Mouse (Mus musculus) intestine, embryonic 16.5 days (tissue): ENCODE data around the gene Rrp7a. TPM values are rescaled to one million over a fixed set of nuclear protein-coding genes. Genes with fewer than 3 reads are reported as not detected.

ENCODE experiments used
- ATAC-seq: fragments of 200-750 bp; cut with Nextera tagmentation; 2 replicates; pipeline ENCODE4 v1.8.0; 2017; ENCODE audit warnings: moderate TSS enrichment, moderate library complexity
- H3K27ac ChIP-seq: fragments of 300-500 bp; sonication (generic); 2 replicates; pipeline ENCODE4 v1.5.1; 2014; ENCODE audit warnings: mild to moderate bottlenecking, low read length
- H3K27me3 ChIP-seq: fragments of 300-500 bp; sonication (generic); replicated peaks from 2 replicates; pipeline ENCODE4 v1.6.1; 2014; ENCODE audit warnings: low read length, control low read depth, mixed read lengths; ENCODE audit not compliant: control insufficient read depth, insufficient read depth
- H3K36me3 ChIP-seq: fragments of 300-500 bp; sonication (generic); 2 replicates; pipeline ENCODE4 v1.6.1; 2014; ENCODE audit warnings: low read length, control low read depth; ENCODE audit not compliant: control insufficient read depth, insufficient read depth
- H3K4me1 ChIP-seq: fragments of 300-500 bp; sonication (generic); 2 replicates; pipeline ENCODE4 v1.6.1; 2014; ENCODE audit warnings: low read length, control low read depth, mixed read lengths; ENCODE audit not compliant: control insufficient read depth, insufficient read depth
- H3K4me2 ChIP-seq: fragments of 300-500 bp; sonication (generic); 2 replicates; pipeline ENCODE4 v1.6.1; 2014; ENCODE audit warnings: low read depth, low read length, control low read depth
- H3K4me3 ChIP-seq: fragments of 300-500 bp; sonication (generic); 2 replicates; pipeline ENCODE4 v1.5.1; 2014; ENCODE audit warnings: mild to moderate bottlenecking, low read length
- H3K9ac ChIP-seq: fragments of 300-500 bp; sonication (generic); 2 replicates; pipeline ENCODE4 v1.6.1; 2014; ENCODE audit warnings: low read depth, low read length
- H3K9me3 ChIP-seq: fragments of 300-500 bp; sonication (generic); 2 replicates; pipeline ENCODE4 v1.6.1; 2016; ENCODE audit warnings: low read length, control low read depth; ENCODE audit not compliant: control insufficient read depth
- WGBS: fragments of 180-500 bp; shearing (Covaris S2); extraction: QIAGEN DNeasy Blood & Tissue Kit; methylation state at CpG from one replicate; pipeline ENCODE4 v1.1.7; 2014; 5-methylcytosine and 5-hydroxymethylcytosine counted together
- polyA plus RNA-seq: library from polyadenylated mRNA; unstranded; fragments of >200 nt; fragmentation: Nextera tagmentation; extraction: Ambion mirVana; gene quantifications from 2 replicates; pipeline ENCODE4 v1.2.1, GENCODE M21; 2015

The Rrp7a gene
- polyA plus RNA-seq, 1 experiment from 2014 or later: 75.4 TPM

- H3K4me2 ChIP-seq: no peak overlapping the region
- no peak overlapping the region for H3K4me3 ChIP-seq
- no peak overlapping the region for H3K27ac ChIP-seq
- H3K27me3 ChIP-seq: no peaks in the 10 kb centered on the region
- no peak overlapping the region for H3K9ac ChIP-seq
- WGBS: 36% methylated on average over 7 of the region's 7 CpGs
- peaks cover 13% of the 10 kb centered on the region for H3K4me1 ChIP-seq
- ATAC-seq: no peak
- H3K9me3 ChIP-seq: no peaks in the 10 kb centered on the region
- H3K36me3 ChIP-seq: no peaks in the 10 kb centered on the region
These were observed 36.7 kb downstream of the Rrp7a start for GRCm38 (mm10) chr15:83085901-83086300.

DNA sequence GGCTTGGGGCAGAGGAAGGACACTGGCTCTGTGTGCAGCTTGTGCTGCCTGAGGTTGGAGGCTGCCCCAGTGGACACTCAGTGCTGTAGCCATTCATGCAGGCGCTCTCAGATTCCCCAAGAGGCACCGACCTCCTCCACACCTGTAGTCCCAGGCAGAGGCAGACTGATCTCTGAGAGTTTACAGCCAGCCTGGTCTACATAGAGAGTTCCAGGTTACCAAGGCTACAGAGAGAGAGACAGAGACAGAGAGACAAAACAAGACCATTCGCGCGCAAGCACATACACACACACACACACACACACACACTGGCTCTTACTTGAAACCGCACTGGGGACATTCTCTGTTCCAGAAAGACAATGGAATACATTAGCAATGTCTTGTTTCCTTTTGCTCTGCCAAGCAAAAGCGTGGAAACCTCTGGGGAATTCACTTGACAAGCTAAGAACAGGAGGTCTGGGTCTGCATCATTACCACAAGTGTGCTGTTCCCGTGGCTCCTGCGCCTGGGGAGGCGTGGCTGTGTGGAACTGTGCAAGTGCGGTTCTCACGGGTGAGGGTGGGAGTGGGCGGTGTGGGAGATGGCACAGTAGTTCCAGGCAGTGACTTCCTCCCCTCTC, 38.5 kb downstream of the Rrp7a start:
- H3K4me2 ChIP-seq: no peak overlapping the region
- no peak overlapping the region for H3K27ac ChIP-seq
- H3K27me3 ChIP-seq: no peaks in the 10 kb centered on the region
- H3K9me3 ChIP-seq: no peaks in the 10 kb centered on the region
- H3K4me3 ChIP-seq: no peak overlapping the region
- no peaks in the 10 kb centered on the region for H3K36me3 ChIP-seq
- ATAC-seq: no peak
- H3K9ac ChIP-seq: no peak overlapping the region
- 57% methylated on average over 13 of the region's 13 CpGs for WGBS
- peaks cover 8% of the 10 kb centered on the region for H3K4me1 ChIP-seq

DNA sequence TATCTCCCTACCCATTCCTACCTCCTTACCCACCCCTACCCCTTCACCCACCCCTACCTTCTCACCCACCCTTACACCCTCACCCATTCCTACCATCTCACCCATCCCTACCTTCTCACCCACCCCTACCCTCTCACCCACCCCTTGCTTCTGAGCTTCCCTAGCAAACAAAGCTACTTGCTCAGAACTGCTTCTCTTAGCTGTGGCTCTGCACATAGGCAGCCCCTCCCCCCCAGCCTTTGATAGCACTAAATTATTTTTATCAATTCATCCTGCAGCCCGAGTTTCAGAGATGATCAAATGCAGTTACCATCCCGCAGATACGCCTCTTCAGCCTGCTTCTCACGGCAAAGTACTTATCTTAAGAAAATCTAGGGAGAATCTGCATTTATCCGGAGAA, 39.1 kb downstream of the Rrp7a start:
- no peak for ATAC-seq
- 69% methylated on average over 5 of the region's 5 CpGs for WGBS
- no peaks in the 10 kb centered on the region for H3K9me3 ChIP-seq

DNA sequence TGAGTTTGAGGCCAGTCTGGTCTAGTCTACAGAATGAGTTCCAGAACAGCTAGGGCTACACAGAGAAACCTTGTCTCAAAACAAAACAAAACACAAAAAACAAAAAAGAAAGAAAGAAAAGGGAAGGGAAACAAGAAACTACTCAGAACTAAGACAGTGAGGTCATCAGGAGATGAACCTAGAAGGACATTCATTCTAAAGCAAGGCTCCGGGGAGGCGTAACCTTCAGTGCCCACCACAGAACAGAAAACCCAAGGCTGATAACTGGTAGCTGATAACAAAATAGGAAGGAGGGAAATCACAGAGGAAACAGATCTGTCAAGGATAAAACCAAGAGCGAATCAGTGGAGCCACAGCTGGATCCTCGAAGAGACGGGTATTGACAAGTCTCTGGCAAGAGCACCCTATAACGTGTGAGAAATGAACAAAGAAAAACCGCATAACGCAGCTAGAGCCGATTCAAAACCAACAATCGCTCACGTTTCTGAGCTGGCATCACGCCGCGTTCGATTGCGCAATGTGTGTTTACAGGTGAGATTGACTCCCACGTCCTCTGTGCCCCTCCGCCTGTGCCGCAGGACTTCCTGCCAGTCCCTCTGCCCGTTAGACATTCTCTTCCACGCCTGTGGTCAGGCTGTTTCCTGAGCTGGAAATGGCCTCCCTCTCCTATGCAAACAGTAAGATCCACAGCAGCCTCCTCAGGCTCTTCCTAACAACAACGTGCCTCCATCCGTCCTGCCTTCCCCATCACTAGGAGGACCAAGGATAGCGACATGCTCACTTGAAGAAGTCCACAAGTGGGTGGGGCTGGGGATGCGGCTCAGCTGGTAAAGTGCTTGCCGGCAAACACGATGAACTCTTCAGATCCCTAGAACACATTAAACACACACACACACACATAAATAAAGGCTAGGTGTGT, 46.7 kb downstream of the Rrp7a start:
- WGBS: 50% methylated on average over 27 of the region's 27 CpGs
- no peak for ATAC-seq
- H3K4me3 ChIP-seq: no peak overlapping the region
- H3K27me3 ChIP-seq: no peaks in the 10 kb centered on the region; the same call in 1 of the 2 replicates
- no peaks in the 10 kb centered on the region for H3K4me1 ChIP-seq
- no peaks in the 10 kb centered on the region for H3K9me3 ChIP-seq
- no peaks in the 10 kb centered on the region for H3K36me3 ChIP-seq
- H3K4me2 ChIP-seq: no peak overlapping the region
- no peak overlapping the region for H3K27ac ChIP-seq
- H3K9ac ChIP-seq: no peak overlapping the region

More for the DNA sequence above, 39.1 kb downstream of the Rrp7a start:
- no peaks in the 10 kb centered on the region for H3K27me3 ChIP-seq
- H3K9ac ChIP-seq: no peak overlapping the region
- peaks cover 4% of the 10 kb centered on the region; the same call in 1 of the 2 replicates for H3K4me1 ChIP-seq
- no peak overlapping the region for H3K27ac ChIP-seq
- no peak overlapping the region for H3K4me3 ChIP-seq
- H3K36me3 ChIP-seq: no peaks in the 10 kb centered on the region
- H3K4me2 ChIP-seq: no peak overlapping the region

DNA sequence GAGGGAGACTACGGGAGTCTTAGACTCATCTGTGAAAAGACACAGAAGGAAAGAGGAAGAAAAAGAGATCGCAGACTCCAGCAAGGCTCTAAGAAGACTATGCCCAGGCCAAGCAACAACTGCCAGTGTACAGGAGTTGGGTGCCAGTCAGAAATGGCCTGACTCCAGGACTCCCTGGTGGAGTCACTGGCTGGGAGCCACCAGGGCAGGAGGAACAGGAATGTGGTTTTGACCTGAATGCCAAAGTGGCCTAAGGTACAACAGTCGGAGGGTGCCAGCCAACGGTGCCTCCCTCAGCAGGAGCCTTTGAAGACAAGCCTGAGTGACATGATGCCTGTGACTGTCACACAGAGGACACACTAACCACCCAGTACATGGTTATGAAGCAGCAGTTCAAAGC, 48.4 kb downstream of the Rrp7a start:
- Histone ChIP-seq H3K4me1 (peaks cover 4% of the 10 kb centered on the region; the same call in 1 of the 2 replicates), H3K27ac (no peak overlapping the region), H3K27me3 (no peaks in the 10 kb centered on the region; the same call in 1 of the 2 replicates), H3K4me3 (no peak overlapping the region), H3K4me2 (no peak overlapping the region), H3K36me3 (no peaks in the 10 kb centered on the region), H3K9ac (no peak overlapping the region), H3K9me3 (no peaks in the 10 kb centered on the region)
- WGBS: 84% methylated on average over 4 of the region's 4 CpGs
- ATAC-seq: no peak

- WGBS: 86% methylated on average over 5 of the region's 5 CpGs
These were observed 50.8 kb downstream of the Rrp7a start for GRCm38 (mm10) chr15:83071752-83072151.

GRCm38 (mm10) chr15:83070942-83071341, 51.7 kb downstream of the Rrp7a start:
- no peak overlapping the region for H3K9ac ChIP-seq
- no peaks in the 10 kb centered on the region for H3K9me3 ChIP-seq
- H3K4me3 ChIP-seq: no peak overlapping the region
- WGBS: 37% methylated on average over 3 of the region's 3 CpGs
- no peak overlapping the region for H3K4me2 ChIP-seq
- H3K27ac ChIP-seq: no peak overlapping the region
- ATAC-seq: peak; percentile 76
- H3K36me3 ChIP-seq: no peaks in the 10 kb centered on the region
- no peaks in the 10 kb centered on the region; the same call in 1 of the 2 replicates for H3K27me3 ChIP-seq
- peaks cover 4% of the 10 kb centered on the region; the same call in 1 of the 2 replicates for H3K4me1 ChIP-seq

More at GRCm38 (mm10) chr15:83071752-83072151, 50.8 kb downstream of the Rrp7a start:
- Histone ChIP-seq H3K4me2 (no peak overlapping the region), H3K9me3 (no peaks in the 10 kb centered on the region), H3K27me3 (no peaks in the 10 kb centered on the region; the same call in 1 of the 2 replicates), H3K4me3 (no peak overlapping the region), H3K9ac (no peak overlapping the region), H3K27ac (no peak overlapping the region), H3K36me3 (no peaks in the 10 kb centered on the region), H3K4me1 (peaks cover 4% of the 10 kb centered on the region; the same call in 1 of the 2 replicates)
- no peak for ATAC-seq

DNA sequence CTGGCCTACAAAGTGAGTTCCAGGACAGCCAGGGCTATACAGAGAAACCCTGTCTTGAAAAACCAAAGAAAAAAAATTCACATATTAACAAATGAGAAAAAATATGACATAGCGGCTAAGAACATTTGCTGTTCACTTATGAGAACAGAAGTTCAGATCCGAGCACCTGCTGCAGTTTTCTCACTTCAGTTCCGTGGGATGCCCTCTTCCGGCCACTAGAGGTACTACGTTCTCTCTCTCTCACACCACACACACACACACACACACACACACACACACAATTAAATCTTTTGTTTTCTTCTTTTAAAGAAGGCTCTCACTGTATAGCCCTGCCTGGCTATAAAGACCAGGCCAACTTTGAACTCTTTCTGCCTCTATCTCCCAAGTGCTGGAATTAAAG, 54.3 kb downstream of the Rrp7a start:
- Histone ChIP-seq H3K27ac (no peak overlapping the region), H3K4me2 (no peak overlapping the region), H3K9ac (no peak overlapping the region), H3K27me3 (no peaks in the 10 kb centered on the region), H3K4me1 (peaks cover 4% of the 10 kb centered on the region; the same call in 1 of the 2 replicates), H3K4me3 (no peak overlapping the region), H3K36me3 (no peaks in the 10 kb centered on the region), H3K9me3 (no peaks in the 10 kb centered on the region)
- no peak for ATAC-seq
- WGBS: 95% methylated on average over 5 of the region's 5 CpGs

DNA sequence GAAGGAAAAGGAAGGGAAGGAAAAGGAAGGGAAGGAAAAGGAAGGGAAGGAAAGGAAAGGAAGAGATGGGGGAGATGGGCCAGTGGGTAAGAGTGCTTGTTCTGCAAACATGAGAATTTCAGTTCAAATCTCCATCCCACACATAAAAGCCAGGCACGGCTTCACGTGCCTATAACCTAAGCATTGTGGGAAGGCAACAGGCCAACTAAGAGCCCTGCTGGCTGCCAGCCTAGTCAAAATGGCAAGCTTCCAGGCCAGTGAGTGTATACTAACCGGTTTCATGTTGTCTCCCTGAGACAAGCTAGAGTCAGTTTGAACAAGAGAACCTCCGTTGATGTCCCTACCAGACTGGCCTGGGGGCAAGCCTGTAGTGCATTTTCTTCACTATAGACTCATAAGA, 57.1 kb downstream of the Rrp7a start:
- ATAC-seq: no peak
- WGBS: 50% methylated on average over 4 of the region's 4 CpGs

More for the DNA sequence above, 57.1 kb downstream of the Rrp7a start:
- Histone ChIP-seq H3K4me2 (no peak overlapping the region), H3K36me3 (no peaks in the 10 kb centered on the region), H3K9me3 (no peaks in the 10 kb centered on the region), H3K4me1 (peaks cover 3% of the 10 kb centered on the region; the same call in 1 of the 2 replicates), H3K27ac (no peak overlapping the region), H3K27me3 (no peaks in the 10 kb centered on the region), H3K4me3 (no peak overlapping the region), H3K9ac (no peak overlapping the region)
